Mouse (Mus musculus) gastrocnemius, postnatal 14 days (tissue): ENCODE measurements at regions not wholly inside any gene's neighbourhood (a gene's known extent, or its start where the extent isn't known, plus 50 kb on each side); places are given as distances from the start of the nearest gene placed in this dataset.

Experiments
- DNase-seq: peaks from one replicate; pipeline ENCODE4 v3.0.0; 2021; ENCODE audit warnings: mixed read lengths
- intact Hi-C: fragments of 180-260 bp; cut with DNase I; formaldehyde crosslinking; loops from one replicate; pipeline ENCODE4 v1.15.1; 2025; ENCODE audit warnings: low total_unique reads

DNA sequence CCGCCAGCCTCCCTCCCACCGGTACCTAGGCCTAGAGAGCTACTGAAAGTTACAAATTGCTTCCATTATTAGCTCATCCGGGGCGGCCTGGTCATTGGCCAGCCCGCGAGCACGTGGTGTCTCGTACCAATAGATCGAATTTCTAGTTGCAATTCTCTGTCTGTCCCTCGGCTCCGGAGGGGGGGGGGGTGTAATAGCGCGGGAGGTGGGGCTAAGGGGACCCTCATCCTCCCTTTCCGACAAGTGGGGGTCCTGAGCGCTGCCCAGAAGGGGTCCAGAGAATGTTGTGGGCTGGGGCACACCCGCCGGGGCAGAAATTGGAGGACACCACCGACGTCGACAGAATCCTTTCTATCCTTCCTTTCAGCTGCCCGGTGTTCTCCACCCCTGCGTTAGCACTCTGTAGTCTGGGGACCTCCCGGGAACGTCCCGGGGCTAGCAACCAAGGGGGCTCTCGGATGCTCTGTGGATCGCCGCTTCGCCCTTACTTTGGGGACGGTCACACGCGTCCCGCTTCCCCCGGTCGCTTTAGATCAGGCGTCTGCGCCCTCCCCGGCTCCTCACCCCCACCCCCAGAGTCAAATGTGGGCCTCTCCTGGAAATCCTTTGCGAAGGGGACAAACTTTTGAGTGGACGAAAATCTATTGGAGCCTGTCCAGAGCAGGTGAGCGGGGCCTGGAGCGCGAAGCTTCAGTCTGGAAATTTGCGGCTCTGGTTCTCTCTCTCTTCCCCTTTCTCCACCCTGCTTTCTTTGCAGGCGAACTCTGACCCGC is 64.6 kb downstream of the Smug1 start:
- DNase-seq: peak; percentile 64
- intact Hi-C loops: no loop called here

DNA sequence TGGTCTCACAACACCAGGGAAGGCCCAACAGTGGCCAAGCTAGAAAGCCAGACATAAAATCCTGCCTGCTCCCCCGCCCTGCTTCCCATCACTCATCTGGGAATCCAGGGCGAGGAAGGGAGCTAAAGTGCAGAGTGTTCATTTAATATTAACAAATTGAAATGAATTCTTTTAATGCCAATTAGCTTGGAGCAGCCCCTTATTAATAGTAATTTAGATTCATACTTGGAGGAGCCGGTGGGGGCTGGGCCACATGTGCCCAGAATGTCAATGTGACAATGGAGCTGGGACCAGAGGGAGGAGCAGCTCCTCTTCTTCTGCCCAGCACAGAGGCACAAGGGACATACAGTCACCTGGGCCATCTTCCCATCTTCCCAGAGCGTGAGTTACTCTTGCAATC is 66.8 kb downstream of the Smug1 start:
- intact Hi-C loops: no loop called here
- no peak for DNase-seq

DNA sequence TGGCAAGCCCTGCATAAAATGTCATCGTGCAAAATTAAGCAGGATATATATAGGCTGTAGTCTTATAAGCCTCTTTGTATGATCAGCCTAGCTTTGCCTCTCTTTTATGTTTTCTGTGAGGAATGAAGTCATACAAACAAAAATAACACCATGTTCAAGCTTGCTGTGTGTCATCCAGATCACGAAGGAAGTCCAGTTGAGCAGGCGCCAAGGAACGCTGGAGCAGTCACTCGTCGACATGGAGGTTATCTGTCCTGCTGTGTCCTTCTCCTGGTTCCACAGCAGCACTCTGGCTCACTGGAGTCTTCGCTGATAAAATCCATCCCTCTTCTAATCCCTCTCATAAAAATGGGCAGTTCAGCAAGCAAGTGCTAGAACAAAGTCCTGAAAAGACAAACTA is 72.4 kb downstream of the Smug1 start:
- peak; percentile 74 for DNase-seq
- intact Hi-C loops: no loop called here

DNA sequence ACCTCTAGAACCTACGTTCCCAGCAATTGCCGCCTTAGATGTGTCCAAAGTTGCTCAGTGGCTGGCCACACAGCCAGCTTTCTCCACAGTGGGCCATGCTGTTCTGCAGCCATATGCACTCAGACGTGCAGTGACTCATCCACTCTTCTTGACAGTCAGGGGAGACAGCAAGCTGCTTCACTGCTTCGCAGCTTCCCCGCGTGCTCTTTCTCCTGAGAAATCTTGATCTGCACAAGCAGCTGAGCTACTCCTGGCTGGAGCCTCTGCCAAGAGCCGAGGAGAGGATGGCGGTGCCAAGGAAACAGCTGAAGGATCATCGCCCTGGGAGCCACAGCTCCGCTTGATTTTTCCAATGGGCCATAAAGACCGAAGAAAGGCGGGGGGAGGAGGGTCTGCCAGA is 73.2 kb downstream of the Smug1 start:
- peak; percentile 82 for DNase-seq
- intact Hi-C loops: no loop called here

DNA sequence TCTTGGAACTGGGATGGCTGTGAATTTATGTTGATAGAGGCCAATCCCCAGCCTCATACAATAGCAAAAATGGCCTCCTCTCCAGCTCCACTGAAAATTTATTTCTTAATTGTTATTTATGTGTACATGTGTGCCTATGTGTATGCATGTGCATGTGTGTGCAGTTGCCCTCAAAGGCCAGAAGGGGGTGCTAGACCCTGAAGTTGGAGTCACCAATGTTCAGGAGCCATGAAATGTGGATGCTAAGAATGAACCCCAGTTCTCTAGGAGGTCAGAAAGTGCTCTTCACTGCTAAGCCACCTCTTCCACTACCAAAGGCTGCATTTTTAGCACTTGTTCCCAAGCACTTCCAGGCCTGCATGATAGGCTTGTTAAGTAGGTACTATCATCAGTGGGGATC is 73.8 kb downstream of the Hoxc4 start:
- no peak for DNase-seq
- intact Hi-C loops: no loop called here

DNA sequence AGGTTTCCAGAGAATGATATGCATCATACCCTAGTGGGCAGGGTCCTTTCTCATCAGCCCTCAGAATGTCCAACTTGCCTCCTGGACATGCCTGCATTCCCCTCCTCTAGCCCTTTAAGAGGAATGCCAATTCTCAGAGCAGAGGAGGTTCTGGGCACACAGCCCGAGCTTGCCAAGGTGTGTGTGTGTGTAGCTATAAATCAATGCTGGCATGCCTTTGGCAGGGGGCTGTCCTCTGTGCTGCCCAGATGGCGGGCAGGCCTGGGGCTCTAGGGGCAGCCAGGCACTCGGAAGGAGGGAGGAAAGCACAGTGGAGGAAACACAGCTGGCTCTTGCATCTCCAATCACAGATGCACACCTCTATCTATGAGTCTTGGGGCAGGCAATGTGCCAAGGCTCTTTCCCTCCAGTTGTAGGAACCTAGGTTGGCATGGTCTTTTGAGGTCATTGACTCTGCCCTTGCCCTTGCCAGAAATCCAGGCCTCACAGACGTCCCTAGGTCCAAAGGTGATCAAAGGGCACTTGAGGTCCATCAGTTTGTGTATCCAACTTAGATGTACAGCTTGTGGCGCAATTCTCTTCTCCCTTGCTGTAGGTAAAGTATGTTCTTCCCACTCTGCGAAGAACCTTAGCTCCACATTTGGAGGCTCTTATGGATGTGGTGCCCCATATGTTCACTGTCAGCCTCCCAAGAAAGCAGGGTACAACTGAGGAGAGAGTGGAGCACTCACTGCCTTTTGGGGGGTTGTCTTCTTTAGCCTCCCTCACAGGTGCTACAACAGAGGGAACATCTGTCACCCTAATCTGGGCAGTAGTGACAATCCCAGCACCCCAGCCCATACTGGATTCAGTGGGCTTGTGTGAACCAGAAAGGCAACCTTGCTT is 71.8 kb downstream of the Hoxc4 start:
- no peak for DNase-seq
- intact Hi-C loops: no loop called here

DNA sequence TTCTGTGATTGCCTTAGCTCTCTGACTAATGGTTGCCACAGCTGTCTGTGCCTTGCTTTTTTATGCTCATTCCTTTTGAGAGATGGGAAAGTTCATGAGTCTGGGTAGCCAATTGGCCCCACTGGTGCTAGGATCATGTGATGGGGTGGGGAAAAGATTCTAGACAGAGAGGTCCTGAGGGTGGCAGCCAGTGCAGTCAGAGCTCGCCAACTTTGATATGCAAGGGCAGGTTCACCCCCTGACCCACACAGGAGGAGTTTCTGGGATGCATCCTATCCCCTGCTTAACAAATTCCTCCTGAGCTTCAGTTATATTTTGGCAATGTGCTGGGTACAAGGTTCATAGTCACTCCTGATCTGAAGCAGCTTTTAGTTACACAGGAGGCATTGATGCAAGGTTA is 71.1 kb downstream of the Hoxc4 start:
- no peak for DNase-seq
- intact Hi-C loops: no loop called here

DNA sequence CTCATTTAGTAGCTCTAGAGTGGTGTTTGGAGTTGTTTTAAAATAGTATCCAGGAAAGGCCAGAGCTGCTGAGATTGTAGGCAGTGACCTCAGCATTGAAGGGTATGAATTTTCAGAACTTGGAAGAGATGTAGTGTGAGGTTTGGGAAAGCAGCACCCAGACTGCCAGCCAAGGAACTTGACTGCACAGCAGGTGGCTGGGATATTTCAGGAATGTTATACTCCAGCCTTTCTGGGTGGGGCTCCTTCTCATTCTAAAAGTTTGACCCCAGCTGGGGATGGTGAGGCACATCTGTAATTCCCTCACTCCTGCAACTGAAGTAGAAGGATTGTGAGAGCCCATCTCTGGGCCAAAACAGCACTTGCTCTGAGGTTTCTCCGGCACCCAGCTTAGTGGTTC is 70.7 kb downstream of the Hoxc4 start:
- intact Hi-C loops: no loop called here

DNA sequence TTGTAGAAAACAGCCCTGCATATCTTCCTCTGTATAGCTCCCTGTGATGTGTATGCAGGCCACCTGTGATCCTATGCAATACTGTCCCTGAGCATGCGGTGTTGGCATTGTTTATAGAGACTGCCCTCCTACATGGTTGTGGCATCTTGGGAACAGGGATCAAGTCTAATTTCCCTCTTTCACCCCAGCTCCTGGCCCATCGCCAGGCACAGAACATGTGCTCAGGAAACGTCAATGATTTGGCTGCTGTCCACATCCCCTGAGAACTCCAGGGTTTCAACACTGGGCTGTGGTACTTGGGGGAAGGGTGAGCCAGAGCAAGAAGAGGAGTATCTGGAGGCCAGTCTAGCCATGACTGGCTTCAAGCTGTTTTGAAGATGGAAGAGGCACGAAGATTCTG is 68.5 kb downstream of the Hoxc4 start:
- intact Hi-C loops: no loop called here
- peak; percentile 72 for DNase-seq

More for the DNA sequence above, 70.7 kb downstream of the Hoxc4 start:
- no peak for DNase-seq

DNA sequence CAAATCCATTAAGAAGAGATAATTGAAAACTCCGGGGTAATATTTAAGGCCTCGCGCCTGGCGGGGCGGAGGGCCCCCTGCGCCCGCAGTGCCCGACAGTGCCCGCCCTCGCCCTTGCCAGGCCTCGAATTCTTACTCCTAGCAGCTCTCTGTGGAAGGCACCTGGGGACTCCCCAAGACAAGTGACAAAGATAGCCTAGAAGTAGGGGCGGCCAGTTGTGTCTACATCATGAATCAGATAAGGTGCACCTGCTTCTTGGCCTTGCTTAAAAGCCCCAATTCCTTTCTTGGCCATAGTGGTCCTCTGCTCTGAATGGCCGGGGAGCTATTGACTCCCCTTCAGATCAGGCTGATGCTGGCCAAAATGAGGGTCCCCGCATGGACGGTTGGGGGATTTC is 67.9 kb downstream of the Hoxc4 start:
- DNase-seq: no peak
- intact Hi-C loops: no loop called here
